Mouse (Mus musculus) neural tube, embryonic 11.5 days (tissue): ENCODE results near the gene Plet1. TPM values are rescaled to one million over a fixed set of nuclear protein-coding genes. Genes with fewer than 3 reads are reported as not detected.

Experiments
- ATAC-seq: fragments of 200-750 bp; cut with Nextera tagmentation; 2 replicates; pipeline ENCODE4 v1.8.0; 2017; ENCODE audit warnings: moderate number of reproducible peaks, mild to moderate bottlenecking, moderate TSS enrichment, moderate library complexity; ENCODE audit not compliant: insufficient read depth, low FRiP score, low TSS enrichment
- DNase-seq: peaks from one replicate; pipeline ENCODE4 v3.0.0-alpha.2; 2015; ENCODE audit warnings: low spot score
- H3K27ac ChIP-seq: fragments of 300-500 bp; sonication (generic); 2 replicates; pipeline ENCODE4 v1.5.1; 2014; ENCODE audit warnings: low read depth, mild to moderate bottlenecking, low read length
- H3K27me3 ChIP-seq: fragments of 300-500 bp; sonication (generic); 2 replicates; pipeline ENCODE4 v1.6.1; 2014; ENCODE audit warnings: mild to moderate bottlenecking, low read length, mixed read lengths; ENCODE audit not compliant: control insufficient read depth, insufficient read depth
- H3K36me3 ChIP-seq: fragments of 300-500 bp; sonication (generic); 2 replicates; pipeline ENCODE4 v1.6.1; 2014; ENCODE audit warnings: mild to moderate bottlenecking, low read length, moderate library complexity, mixed read lengths; ENCODE audit not compliant: control insufficient read depth, insufficient read depth
- H3K4me1 ChIP-seq: fragments of 300-500 bp; sonication (generic); 2 replicates; pipeline ENCODE4 v1.6.1; 2014; ENCODE audit warnings: low read length, mixed read lengths; ENCODE audit not compliant: control insufficient read depth, insufficient read depth
- H3K4me2 ChIP-seq: fragments of 300-500 bp; sonication (generic); 2 replicates; pipeline ENCODE4 v1.6.1; 2014; ENCODE audit warnings: low read depth, mild to moderate bottlenecking, moderate library complexity
- H3K4me3 ChIP-seq: fragments of 300-500 bp; sonication (generic); 2 replicates; pipeline ENCODE4 v1.5.1; 2014; ENCODE audit warnings: low read depth, low read length
- H3K9ac ChIP-seq: fragments of 300-500 bp; sonication (generic); 2 replicates; pipeline ENCODE4 v1.6.1; 2014; ENCODE audit warnings: mild to moderate bottlenecking, low read length
- H3K9me3 ChIP-seq: fragments of 300-500 bp; sonication (generic); 2 replicates; pipeline ENCODE4 v1.6.1; 2016; ENCODE audit warnings: low read length; ENCODE audit not compliant: control insufficient read depth
- WGBS: fragments of 180-500 bp; shearing (Covaris S2); extraction: QIAGEN DNeasy Blood & Tissue Kit; methylation state at CpG from one replicate; pipeline ENCODE4 v1.1.7; 2014; 5-methylcytosine and 5-hydroxymethylcytosine counted together
- polyA plus RNA-seq: library from polyadenylated mRNA; unstranded; fragments of >200 nt; fragmentation: Nextera tagmentation; extraction: Ambion mirVana; gene quantifications from 2 replicates; pipeline ENCODE4 v1.2.1, GENCODE M21; 2014

Plet1 gene
- polyA plus RNA-seq, 1 experiment from 2014 or later: 0.49 TPM

DNA sequence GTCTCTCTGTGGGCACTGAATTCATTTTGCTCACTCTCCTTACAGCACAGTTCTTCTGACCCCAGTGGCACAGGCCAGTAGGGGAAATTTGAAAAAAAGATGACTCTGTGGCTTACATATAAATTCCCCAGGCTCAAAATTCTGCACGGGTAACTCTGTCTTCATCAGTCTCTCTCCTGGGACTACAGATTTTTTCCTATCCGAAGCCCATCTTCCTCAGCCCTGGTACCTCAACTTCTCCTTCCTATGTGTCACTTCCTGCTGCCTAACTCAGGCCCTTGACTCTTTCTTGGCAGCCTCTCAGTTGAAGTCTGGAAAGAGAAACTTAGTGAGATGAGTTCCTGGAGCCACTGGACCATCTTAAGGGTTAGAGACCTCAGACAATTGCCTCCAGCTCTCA is 59.2 kb downstream of the Plet1 start:
- Histone ChIP-seq H3K9ac (no peak overlapping the region), H3K36me3 (no peaks in the 10 kb centered on the region), H3K9me3 (no peaks in the 10 kb centered on the region), H3K4me1 (no peaks in the 10 kb centered on the region; the same call in 1 of the 2 replicates), H3K4me3 (no peak overlapping the region), H3K27ac (no peak overlapping the region), H3K4me2 (no peak overlapping the region), H3K27me3 (no peaks in the 10 kb centered on the region)
- WGBS: 83% methylated on average over 2 of the region's 2 CpGs
- DNase-seq: no peak
- no peak for ATAC-seq

GRCm38 (mm10) chr9:50554241-50555093 is 60.1 kb downstream of the Plet1 start, which contains the start of gene Il18:
TSS of gene Il18 (plus strand) at chr9:50554827.
- no peak within 1 kb of the TSS for H3K4me3 ChIP-seq
- DNase-seq: peak; percentile 51
- 23% methylated on average over 12 of the region's 12 CpGs for WGBS
- H3K4me2 ChIP-seq: peak within 1 kb of the TSS; percentile 30
- H3K9ac ChIP-seq: peak within 1 kb of the TSS; percentile 52
- no peaks in the 10 kb centered on the region; the same call in 1 of the 2 replicates for H3K4me1 ChIP-seq
- no peaks in the 10 kb centered on the region for H3K27me3 ChIP-seq
- no peaks in the 10 kb centered on the region for H3K9me3 ChIP-seq
- peak within 1 kb of the TSS; percentile 53; the same call in 1 of the 2 replicates for H3K27ac ChIP-seq
- no peaks in the 10 kb centered on the region for H3K36me3 ChIP-seq
- ATAC-seq: peak; percentile 79

DNA sequence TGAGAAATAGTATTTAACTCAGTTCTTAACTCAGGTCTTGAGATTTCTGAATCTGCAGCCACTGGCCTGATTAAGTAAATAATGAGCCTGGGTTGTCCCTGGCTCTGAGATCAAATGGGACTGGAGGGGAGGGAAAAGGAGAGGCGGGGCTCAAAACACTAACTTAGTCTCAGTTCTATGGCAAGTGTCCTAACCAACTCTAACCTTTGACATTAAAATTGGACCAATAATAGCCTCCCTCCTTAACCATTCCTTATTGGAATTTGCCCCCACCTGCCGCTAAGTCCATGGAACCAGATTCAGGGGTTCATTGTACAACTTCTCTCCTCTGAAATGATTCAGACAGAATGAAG is 60.7 kb downstream of the Plet1 start, which contains the start of gene Bco2:
Bco2 (minus strand) TSS at position 88 of the 353 bp plus-strand sequence.
- Histone ChIP-seq H3K4me3 (no peak within 1 kb of the TSS), H3K4me1 (no peaks in the 10 kb centered on the region; the same call in 1 of the 2 replicates), H3K27ac (peak within 1 kb of the TSS; percentile 53; the same call in 1 of the 2 replicates), H3K9me3 (no peaks in the 10 kb centered on the region), H3K4me2 (peak within 1 kb of the TSS; percentile 30), H3K27me3 (no peaks in the 10 kb centered on the region), H3K36me3 (no peaks in the 10 kb centered on the region), H3K9ac (peak within 1 kb of the TSS; percentile 52)
- DNase-seq (no peak), ATAC-seq (peak; percentile 20; the same call in 1 of the 2 replicates)
- WGBS: 22% methylated on average over 2 of the region's 2 CpGs

Other genes with a start within 250 kb of the Plet1 start
- gene Rpl10-ps3, start 149.6 kb upstream of the Plet1 start, polyA plus RNA-seq: 171 and 197 TPM in 2 replicates
- 75.2 and 80.0 TPM in 2 replicates for gene Pts, start 34.2 kb downstream of the Plet1 start, polyA plus RNA-seq
- 4.7 and 6.4 TPM in 2 replicates for gene Il18, start 60.3 kb downstream of the Plet1 start, polyA plus RNA-seq
- gene Bco2, start 60.7 kb downstream of the Plet1 start, polyA plus RNA-seq: 0.15 TPM in 1 of 2 replicates, not detected in the other
- gene Tex12, start 66.8 kb downstream of the Plet1 start, polyA plus RNA-seq: 0.28 TPM in 1 of 2 replicates, not detected in the other
- gene Sdhd, start 109.3 kb downstream of the Plet1 start, polyA plus RNA-seq: 273 and 281 TPM in 2 replicates
- 305 and 307 TPM in 2 replicates for gene Timm8b, start 109.4 kb downstream of the Plet1 start, polyA plus RNA-seq
- gene Pih1d2, start 122.8 kb downstream of the Plet1 start, polyA plus RNA-seq: 4.7 and 5.9 TPM in 2 replicates
- gene Nkapd1, start 122.9 kb downstream of the Plet1 start, polyA plus RNA-seq: 28.8 and 29.2 TPM in 2 replicates
- gene Dlat, start 165.3 kb downstream of the Plet1 start, polyA plus RNA-seq: 70.6 and 74.9 TPM in 2 replicates
- gene Dixdc1, start 245.0 kb downstream of the Plet1 start, polyA plus RNA-seq: 27.4 and 33.0 TPM in 2 replicates